Mouse (Mus musculus): ENCODE data around the gene Ttyh2. TPM values are rescaled to one million over a fixed set of nuclear protein-coding genes. Genes with fewer than 3 reads are reported as not detected.

The Ttyh2 gene
- polyA plus RNA-seq, 1 experiment from 2014 or later, result 25.2 TPM

DNA sequence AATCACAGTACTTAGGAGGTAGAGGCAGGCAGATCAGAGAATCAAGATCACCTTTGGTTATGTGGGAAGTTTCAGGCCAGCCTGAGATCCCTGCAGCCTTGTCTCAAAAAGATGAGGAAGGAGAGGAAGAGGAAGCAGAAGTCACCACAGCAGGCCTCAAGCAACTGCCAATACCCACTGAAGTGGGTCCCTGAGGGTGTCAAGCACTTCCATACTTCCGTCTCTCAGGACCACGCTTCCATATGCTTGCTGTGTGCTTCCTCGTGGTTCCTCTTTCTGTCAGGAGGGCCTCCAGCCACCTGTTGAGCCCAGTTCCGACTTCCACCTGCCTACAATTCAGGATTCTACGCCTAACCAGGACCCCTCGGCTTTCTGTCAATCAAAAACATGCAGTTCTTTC lies 21.6 kb upstream of the Ttyh2 start:
- H3K4me3 ChIP-seq (ENCODE audit: low read depth, low read length), result no peak overlapping the region
- no peak for DNase-seq (ENCODE audit: low spot score)
- no peaks in the 10 kb centered on the region for H3K9me3 ChIP-seq (replicated peaks; ENCODE audit: control insufficient read depth, low read length)
- H3K36me3 ChIP-seq (ENCODE audit: control insufficient read depth, insufficient read depth, low read length), result no peaks in the 10 kb centered on the region
- H3K4me2 ChIP-seq (ENCODE audit: low read length), result no peak overlapping the region
- H3K27me3 ChIP-seq (replicated peaks; ENCODE audit: control insufficient read depth, insufficient read depth, low read length), result no peaks in the 10 kb centered on the region
- no peak overlapping the region for H3K9ac ChIP-seq (ENCODE audit: low read length)
- H3K27ac ChIP-seq (ENCODE audit: low read depth, low read length), result no peak overlapping the region
- no peaks in the 10 kb centered on the region for H3K4me1 ChIP-seq (ENCODE audit: control insufficient read depth, insufficient read depth, low read length)
- no peak for ATAC-seq
- 87% methylated on average over 6 of the region's 6 CpGs for WGBS

DNA sequence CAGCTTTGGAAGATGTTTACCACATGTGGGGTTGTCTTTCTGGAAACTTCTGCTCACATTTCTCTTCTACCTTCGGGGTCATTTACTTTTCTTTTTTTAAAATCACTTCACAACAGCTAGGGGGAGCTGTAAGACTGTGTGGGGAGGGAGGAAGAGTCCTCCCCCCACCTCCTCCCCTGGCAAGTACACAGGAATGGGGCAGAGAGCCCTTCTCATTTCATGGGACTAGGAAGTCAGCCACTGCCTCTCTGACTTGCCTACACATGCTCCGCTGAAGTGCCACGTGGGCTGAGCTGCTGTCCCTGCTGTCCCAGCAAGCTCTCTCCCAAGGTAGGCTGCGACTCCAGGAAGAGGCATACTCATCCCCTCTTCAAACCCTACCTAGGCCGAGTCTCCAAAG lies 20.7 kb upstream of the Ttyh2 start:
- H3K9ac ChIP-seq (ENCODE audit: low read length), result no peak overlapping the region
- WGBS, result 65% methylated on average over 5 of the region's 5 CpGs
- no peaks in the 10 kb centered on the region for H3K9me3 ChIP-seq (replicated peaks; ENCODE audit: control insufficient read depth, low read length)
- DNase-seq (ENCODE audit: low spot score) (no peak), ATAC-seq (no peak)
- H3K4me2 ChIP-seq (ENCODE audit: low read length), result no peak overlapping the region
- no peaks in the 10 kb centered on the region for H3K27me3 ChIP-seq (replicated peaks; ENCODE audit: control insufficient read depth, insufficient read depth, low read length)
- no peaks in the 10 kb centered on the region for H3K4me1 ChIP-seq (ENCODE audit: control insufficient read depth, insufficient read depth, low read length)
- H3K36me3 ChIP-seq (ENCODE audit: control insufficient read depth, insufficient read depth, low read length), result no peaks in the 10 kb centered on the region
- H3K27ac ChIP-seq (ENCODE audit: low read depth, low read length), result no peak overlapping the region
- H3K4me3 ChIP-seq (ENCODE audit: low read depth, low read length), result no peak overlapping the region

DNA sequence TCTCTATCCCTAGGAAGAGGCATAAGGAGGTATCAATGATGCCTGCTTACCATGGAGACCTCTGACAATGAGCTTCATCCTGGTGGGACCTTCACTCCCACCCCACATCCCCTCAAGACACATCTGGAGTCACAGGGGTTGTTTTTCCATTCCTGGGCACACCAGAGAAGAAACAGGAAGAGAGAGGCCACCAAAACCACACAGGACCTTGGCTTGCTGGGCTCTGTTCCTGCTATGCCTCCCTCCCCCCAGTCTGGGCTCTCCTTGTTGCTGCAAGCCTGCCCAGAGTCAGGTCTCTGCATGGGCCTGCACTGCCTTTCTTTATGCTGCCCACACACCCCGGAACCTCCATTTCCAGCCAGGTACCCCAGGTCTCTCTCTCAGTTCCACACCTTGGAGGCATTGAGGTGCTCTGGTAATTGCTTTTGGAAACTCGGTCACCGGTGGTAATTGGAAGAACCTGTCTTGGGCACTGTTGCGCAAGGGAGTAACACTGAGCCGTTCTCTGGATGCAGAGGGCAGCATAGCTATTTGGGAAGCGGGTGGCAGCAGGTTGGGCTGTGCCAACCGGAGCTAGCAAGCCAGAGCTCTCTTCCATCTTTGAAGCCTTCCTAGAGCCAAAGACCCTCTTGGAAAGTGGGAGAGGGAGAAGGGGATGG lies 19.8 kb upstream of the Ttyh2 start:
- H3K9me3 ChIP-seq (replicated peaks; ENCODE audit: control insufficient read depth, low read length), result no peaks in the 10 kb centered on the region
- H3K4me1 ChIP-seq (ENCODE audit: control insufficient read depth, insufficient read depth, low read length), result no peaks in the 10 kb centered on the region
- H3K4me3 ChIP-seq (ENCODE audit: low read depth, low read length), result no peak overlapping the region
- no peaks in the 10 kb centered on the region for H3K36me3 ChIP-seq (ENCODE audit: control insufficient read depth, insufficient read depth, low read length)
- ATAC-seq, result no peak
- no peak overlapping the region for H3K9ac ChIP-seq (ENCODE audit: low read length)
- 87% methylated on average over 7 of the region's 7 CpGs for WGBS
- DNase-seq (ENCODE audit: low spot score), result no peak
- H3K4me2 ChIP-seq (ENCODE audit: low read length), result no peak overlapping the region
- H3K27me3 ChIP-seq (replicated peaks; ENCODE audit: control insufficient read depth, insufficient read depth, low read length), result no peaks in the 10 kb centered on the region
- no peak overlapping the region for H3K27ac ChIP-seq (ENCODE audit: low read depth, low read length)

DNA sequence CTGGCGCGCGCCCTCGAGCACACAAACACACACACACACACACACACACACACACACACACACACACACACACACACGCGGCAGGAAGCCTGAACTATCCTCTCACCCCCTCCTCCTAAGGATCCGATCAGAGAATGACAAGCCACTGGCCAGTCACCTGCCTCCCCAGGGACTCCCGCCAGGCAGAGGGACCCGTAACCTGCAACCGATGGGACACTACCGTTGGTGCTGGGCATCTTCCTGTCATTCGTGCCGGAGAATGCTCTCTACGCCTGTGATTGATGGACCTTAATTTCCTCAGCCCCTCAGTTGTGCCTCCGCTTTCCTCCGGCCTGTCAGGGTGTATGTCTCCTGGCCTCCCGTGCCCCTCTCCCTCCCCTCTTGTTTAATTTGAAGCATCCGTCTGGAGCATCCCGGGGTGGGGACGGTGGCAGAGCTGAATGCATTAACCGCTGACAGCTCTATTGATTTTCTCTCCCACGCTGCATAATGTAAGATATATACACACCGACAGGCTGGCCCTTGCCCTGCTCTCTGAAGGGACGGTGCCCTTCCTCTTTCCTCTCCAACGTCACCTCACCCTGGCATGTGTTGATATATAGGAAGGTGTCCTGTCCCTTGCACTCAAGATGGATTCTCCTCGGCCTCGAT lies 18.1 kb upstream of the Ttyh2 start:
- Histone ChIP-seq H3K27me3 (replicated peaks; ENCODE audit: control insufficient read depth, insufficient read depth, low read length) (no peaks in the 10 kb centered on the region), H3K4me1 (ENCODE audit: control insufficient read depth, insufficient read depth, low read length) (no peaks in the 10 kb centered on the region), H3K9me3 (replicated peaks; ENCODE audit: control insufficient read depth, low read length) (no peaks in the 10 kb centered on the region), H3K36me3 (ENCODE audit: control insufficient read depth, insufficient read depth, low read length) (no peaks in the 10 kb centered on the region), H3K4me3 (ENCODE audit: low read depth, low read length) (no peak overlapping the region), H3K4me2 (ENCODE audit: low read length) (no peak overlapping the region), H3K9ac (ENCODE audit: low read length) (no peak overlapping the region), H3K27ac (ENCODE audit: low read depth, low read length) (no peak overlapping the region)
- DNase-seq (ENCODE audit: low spot score) (no peak), ATAC-seq (0 out of 2 replicates have a peak, but pooled peaks have one; percentile 7)
- WGBS, result 56% methylated on average over 19 of the region's 27 CpGs

GRCm38 (mm10) chr11:114657737-114658136 lies 17.5 kb upstream of the Ttyh2 start:
- no peaks in the 10 kb centered on the region for H3K9me3 ChIP-seq (replicated peaks; ENCODE audit: control insufficient read depth, low read length)
- ATAC-seq, result peak; percentile 34; the same call in 1 of the 2 replicates

GRCm38 (mm10) chr11:114662161-114662560 lies 13.1 kb upstream of the Ttyh2 start:
- Histone ChIP-seq H3K9me3 (replicated peaks; ENCODE audit: control insufficient read depth, low read length) (no peaks in the 10 kb centered on the region), H3K36me3 (ENCODE audit: control insufficient read depth, insufficient read depth, low read length) (no peaks in the 10 kb centered on the region), H3K9ac (ENCODE audit: low read length) (no peak overlapping the region), H3K4me1 (ENCODE audit: control insufficient read depth, insufficient read depth, low read length) (no peaks in the 10 kb centered on the region), H3K27ac (ENCODE audit: low read depth, low read length) (no peak overlapping the region), H3K27me3 (replicated peaks; ENCODE audit: control insufficient read depth, insufficient read depth, low read length) (no peaks in the 10 kb centered on the region), H3K4me2 (ENCODE audit: low read length) (no peak overlapping the region), H3K4me3 (ENCODE audit: low read depth, low read length) (no peak overlapping the region)
- 83% methylated on average over 14 of the region's 14 CpGs for WGBS
- ATAC-seq (no peak), DNase-seq (ENCODE audit: low spot score) (no peak)

More at GRCm38 (mm10) chr11:114657737-114658136, 17.5 kb upstream of the Ttyh2 start:
- H3K36me3 ChIP-seq (ENCODE audit: control insufficient read depth, insufficient read depth, low read length), result no peaks in the 10 kb centered on the region
- 22% methylated on average over 7 of the region's 7 CpGs for WGBS
- no peak overlapping the region for H3K4me3 ChIP-seq (ENCODE audit: low read depth, low read length)
- no peaks in the 10 kb centered on the region for H3K27me3 ChIP-seq (replicated peaks; ENCODE audit: control insufficient read depth, insufficient read depth, low read length)
- DNase-seq (ENCODE audit: low spot score), result peak; percentile 69
- H3K27ac ChIP-seq (ENCODE audit: low read depth, low read length), result no peak overlapping the region
- H3K4me2 ChIP-seq (ENCODE audit: low read length), result no peak overlapping the region
- no peak overlapping the region for H3K9ac ChIP-seq (ENCODE audit: low read length)
- no peaks in the 10 kb centered on the region for H3K4me1 ChIP-seq (ENCODE audit: control insufficient read depth, insufficient read depth, low read length)

DNA sequence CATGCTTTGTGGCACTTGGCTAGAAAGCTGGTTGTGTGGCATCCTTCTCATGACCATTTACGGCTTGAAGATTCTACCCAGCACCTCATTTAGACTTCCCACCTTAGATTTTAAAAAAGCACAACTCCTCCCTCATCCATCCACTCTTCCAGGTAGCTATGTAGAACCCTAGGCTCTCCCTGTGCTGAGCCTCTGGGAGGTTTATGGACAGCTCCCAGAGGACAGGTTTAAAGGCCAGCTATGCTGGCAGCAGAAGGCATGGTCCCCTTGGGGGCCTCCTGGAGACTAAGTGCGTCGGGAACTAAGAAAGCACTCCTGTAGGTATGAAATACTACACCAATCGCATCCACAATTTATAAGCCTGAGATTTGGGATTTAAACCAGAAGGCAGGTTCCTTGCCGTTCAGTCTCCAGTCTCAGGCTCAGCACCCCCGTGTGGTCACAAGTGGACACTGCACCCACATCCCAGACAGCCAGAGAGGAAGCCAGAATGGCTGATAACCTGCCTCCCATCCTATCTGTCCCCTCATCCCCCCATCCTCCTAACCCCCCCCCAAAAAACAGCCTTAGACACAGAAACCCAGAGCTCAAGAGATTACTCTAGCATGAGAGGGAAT lies 12.4 kb upstream of the Ttyh2 start:
- H3K27me3 ChIP-seq (replicated peaks; ENCODE audit: control insufficient read depth, insufficient read depth, low read length), result no peaks in the 10 kb centered on the region
- no peaks in the 10 kb centered on the region for H3K9me3 ChIP-seq (replicated peaks; ENCODE audit: control insufficient read depth, low read length)
- H3K9ac ChIP-seq (ENCODE audit: low read length), result no peak overlapping the region
- no peaks in the 10 kb centered on the region for H3K36me3 ChIP-seq (ENCODE audit: control insufficient read depth, insufficient read depth, low read length)
- ATAC-seq (no peak), DNase-seq (ENCODE audit: low spot score) (peak; percentile 66)
- H3K4me2 ChIP-seq (ENCODE audit: low read length), result no peak overlapping the region
- 38% methylated on average over 6 of the region's 6 CpGs for WGBS
- no peak overlapping the region for H3K27ac ChIP-seq (ENCODE audit: low read depth, low read length)
- H3K4me3 ChIP-seq (ENCODE audit: low read depth, low read length), result no peak overlapping the region
- no peaks in the 10 kb centered on the region for H3K4me1 ChIP-seq (ENCODE audit: control insufficient read depth, insufficient read depth, low read length)

- H3K27ac ChIP-seq (ENCODE audit: low read depth, low read length), result no peak overlapping the region
- DNase-seq (ENCODE audit: low spot score), result no peak
- no peaks in the 10 kb centered on the region for H3K36me3 ChIP-seq (ENCODE audit: control insufficient read depth, insufficient read depth, low read length)
- H3K4me3 ChIP-seq (ENCODE audit: low read depth, low read length), result no peak overlapping the region
- no peaks in the 10 kb centered on the region for H3K9me3 ChIP-seq (replicated peaks; ENCODE audit: control insufficient read depth, low read length)
- no peak overlapping the region for H3K4me2 ChIP-seq (ENCODE audit: low read length)
- ATAC-seq, result no peak
- H3K4me1 ChIP-seq (ENCODE audit: control insufficient read depth, insufficient read depth, low read length), result no peaks in the 10 kb centered on the region
- no peaks in the 10 kb centered on the region for H3K27me3 ChIP-seq (replicated peaks; ENCODE audit: control insufficient read depth, insufficient read depth, low read length)
- no peak overlapping the region for H3K9ac ChIP-seq (ENCODE audit: low read length)
- WGBS, result 83% methylated on average over 7 of the region's 7 CpGs
Observed at GRCm38 (mm10) chr11:114664164-114664563, 11.1 kb upstream of the Ttyh2 start.

GRCm38 (mm10) chr11:114665463-114665862 lies 9.8 kb upstream of the Ttyh2 start:
- H3K36me3 ChIP-seq (ENCODE audit: control insufficient read depth, insufficient read depth, low read length), result peaks cover 5% of the 10 kb centered on the region
- H3K27ac ChIP-seq (ENCODE audit: low read depth, low read length), result no peak overlapping the region
- H3K27me3 ChIP-seq (replicated peaks; ENCODE audit: control insufficient read depth, insufficient read depth, low read length), result no peaks in the 10 kb centered on the region
- ATAC-seq (no peak), DNase-seq (ENCODE audit: low spot score) (no peak)
- no peak overlapping the region for H3K4me2 ChIP-seq (ENCODE audit: low read length)
- no peak overlapping the region for H3K4me3 ChIP-seq (ENCODE audit: low read depth, low read length)
- H3K9me3 ChIP-seq (replicated peaks; ENCODE audit: control insufficient read depth, low read length), result no peaks in the 10 kb centered on the region
- H3K4me1 ChIP-seq (ENCODE audit: control insufficient read depth, insufficient read depth, low read length), result peaks cover 11% of the 10 kb centered on the region
- 73% methylated on average over 2 of the region's 2 CpGs for WGBS
- no peak overlapping the region for H3K9ac ChIP-seq (ENCODE audit: low read length)

Data from forebrain, embryonic 14.5 days (tissue).